Mouse (Mus musculus) olfactory bulb, adult 2 months (tissue): ENCODE results near the gene Hs3st3b1. TPM values are rescaled to one million over a fixed set of nuclear protein-coding genes. Genes with fewer than 3 reads are reported as not detected.

Experiments used
- H3K27ac ChIP-seq: fragments of 200-500 bp; 2 replicates; pipeline ENCODE4 v1.5.1; 2012; ENCODE audit warnings: low read depth, low read length; ENCODE audit not compliant: insufficient read depth
- H3K4me1 ChIP-seq: fragments of 200-500 bp; 2 replicates; pipeline ENCODE4 v1.6.1; 2012; ENCODE audit warnings: low read length; ENCODE audit not compliant: control insufficient read depth, insufficient read depth
- H3K4me3 ChIP-seq: fragments of 200-500 bp; 2 replicates; pipeline ENCODE4 v1.5.1; 2012; ENCODE audit warnings: mild to moderate bottlenecking, low read depth, low read length, moderate library complexity; ENCODE audit not compliant: insufficient read depth
- CTCF ChIP-seq: fragments of 200-500 bp; IDR thresholded peaks from 2 replicates; pipeline ENCODE4 v1.5.1; 2012; ENCODE audit warnings: low read depth, mild to moderate bottlenecking, low read length, moderate library complexity; ENCODE audit not compliant: insufficient read depth
- POLR2A ChIP-seq: fragments of 200-500 bp; IDR thresholded peaks from 2 replicates; pipeline ENCODE4 v1.6.1; 2012; ENCODE audit warnings: mild to moderate bottlenecking, low read depth, low read length, moderate library complexity; ENCODE audit not compliant: insufficient read depth
- WGBS: fragments of 180-500 bp; shearing (Covaris S2); methylation state at CpG from one replicate; pipeline ENCODE4 v1.1.7; 2018; 5-methylcytosine and 5-hydroxymethylcytosine counted together
- polyA plus RNA-seq: library from polyadenylated mRNA; stranded (reverse); fragments of >200 nt; gene quantifications from 2 replicates; pipeline ENCODE4 v1.2.4, GENCODE M21; 2012; ENCODE audit warnings: low replicate concordance; ENCODE audit not compliant: missing spikeins, insufficient read depth, insufficient read length

Hs3st3b1 gene
- polyA plus RNA-seq, 1 experiment, result not detected

- H3K27ac ChIP-seq, result no peak overlapping the region
- peaks cover 5% of the 10 kb centered on the region; the same call in 1 of the 2 replicates for H3K4me1 ChIP-seq
- no peak for TF ChIP-seq POLR2A
- TF ChIP-seq CTCF, result no peak
- H3K4me3 ChIP-seq, result no peak overlapping the region
- WGBS, result 57% methylated on average over 7 of the region's 7 CpGs
These were observed 34.7 kb upstream of the Hs3st3b1 start for GRCm38 (mm10) chr11:63956748-63957147.

- no peak overlapping the region for H3K4me3 ChIP-seq
- no peak overlapping the region for H3K27ac ChIP-seq
- H3K4me1 ChIP-seq, result peaks cover 5% of the 10 kb centered on the region; the same call in 1 of the 2 replicates
- WGBS, result 98% methylated on average over 2 of the region's 2 CpGs
- TF ChIP-seq POLR2A, result no peak
- TF ChIP-seq CTCF, result no peak
These were observed 31.8 kb upstream of the Hs3st3b1 start for GRCm38 (mm10) chr11:63953887-63954286.

DNA sequence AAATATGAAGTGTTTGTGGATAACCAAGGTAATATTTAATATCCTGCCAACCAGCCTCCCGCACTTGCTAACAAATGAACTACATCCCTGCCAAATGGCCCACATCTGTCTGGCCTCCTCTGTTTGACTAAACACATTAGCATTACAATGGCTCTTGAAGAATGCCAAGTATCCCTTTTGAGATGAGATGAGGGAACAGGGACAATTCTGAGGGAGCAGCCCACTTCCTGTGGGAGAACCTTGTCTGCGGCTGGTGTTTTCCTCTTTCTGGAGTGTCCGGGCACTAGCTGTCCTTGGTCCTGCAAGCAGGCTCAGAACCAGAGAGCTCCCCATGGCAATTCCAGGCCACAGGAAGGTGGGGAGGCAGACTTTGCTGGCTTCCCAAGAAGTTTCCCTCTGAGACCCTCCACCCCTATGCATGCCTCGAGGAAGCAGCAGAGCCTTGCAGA lies 30.7 kb upstream of the Hs3st3b1 start:
- WGBS, result 68% methylated on average over 4 of the region's 4 CpGs
- no peak overlapping the region for H3K4me3 ChIP-seq
- no peak overlapping the region for H3K27ac ChIP-seq
- peaks cover 5% of the 10 kb centered on the region; the same call in 1 of the 2 replicates for H3K4me1 ChIP-seq
- TF ChIP-seq POLR2A (no peak), CTCF (no peak)

- Histone ChIP-seq H3K4me3 (no peak overlapping the region), H3K27ac (no peak overlapping the region), H3K4me1 (peaks cover 5% of the 10 kb centered on the region; the same call in 1 of the 2 replicates)
- 25% methylated on average over 19 of the region's 19 CpGs for WGBS
- TF ChIP-seq POLR2A (no peak), CTCF (no peak)
These were observed 29.9 kb upstream of the Hs3st3b1 start for GRCm38 (mm10) chr11:63951831-63952631.

GRCm38 (mm10) chr11:63948371-63948770 lies 26.3 kb upstream of the Hs3st3b1 start:
- H3K4me1 ChIP-seq, result peaks cover 5% of the 10 kb centered on the region; the same call in 1 of the 2 replicates
- 95% methylated on average over 11 of the region's 11 CpGs for WGBS
- no peak overlapping the region for H3K27ac ChIP-seq
- no peak for TF ChIP-seq POLR2A
- no peak for TF ChIP-seq CTCF
- no peak overlapping the region for H3K4me3 ChIP-seq

DNA sequence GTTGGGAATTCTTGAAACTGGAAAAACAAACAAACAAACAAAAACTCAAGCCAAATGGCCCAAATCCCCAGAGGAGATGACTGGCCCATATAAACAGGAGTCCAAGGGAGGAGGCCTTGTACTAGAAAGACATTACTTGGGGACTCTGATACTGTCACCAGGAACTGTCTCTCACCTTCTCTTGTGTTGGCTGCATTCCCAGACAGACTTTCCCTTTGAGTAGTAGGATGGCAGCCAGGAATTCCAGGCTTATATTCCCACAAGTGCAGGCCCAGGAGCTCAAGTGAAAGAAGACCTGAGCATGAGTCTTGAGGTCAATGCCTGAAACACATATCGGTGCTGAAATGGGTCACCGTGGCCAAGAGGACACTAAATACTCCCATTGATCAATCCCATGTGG lies 24.9 kb upstream of the Hs3st3b1 start:
- Histone ChIP-seq H3K27ac (no peak overlapping the region), H3K4me1 (peaks cover 2% of the 10 kb centered on the region; the same call in 1 of the 2 replicates), H3K4me3 (no peak overlapping the region)
- WGBS, result 90% methylated on average over 2 of the region's 2 CpGs
- TF ChIP-seq POLR2A (no peak), CTCF (no peak)

- Histone ChIP-seq H3K4me1 (no peaks in the 10 kb centered on the region), H3K4me3 (no peak overlapping the region), H3K27ac (no peak overlapping the region)
- 87% methylated on average over 3 of the region's 3 CpGs for whole genome bisulfite sequencing
- TF ChIP-seq CTCF (no peak), POLR2A (no peak)
These were observed 21.9 kb upstream of the Hs3st3b1 start for GRCm38 (mm10) chr11:63943947-63944346.

- H3K27ac ChIP-seq, result no peak overlapping the region
- H3K4me3 ChIP-seq, result no peak overlapping the region
- TF ChIP-seq CTCF (no peak), POLR2A (no peak)
- no peaks in the 10 kb centered on the region for H3K4me1 ChIP-seq
- 95% methylated on average over 13 of the region's 13 CpGs for WGBS
These were observed 21.3 kb upstream of the Hs3st3b1 start for GRCm38 (mm10) chr11:63943268-63943890.

DNA sequence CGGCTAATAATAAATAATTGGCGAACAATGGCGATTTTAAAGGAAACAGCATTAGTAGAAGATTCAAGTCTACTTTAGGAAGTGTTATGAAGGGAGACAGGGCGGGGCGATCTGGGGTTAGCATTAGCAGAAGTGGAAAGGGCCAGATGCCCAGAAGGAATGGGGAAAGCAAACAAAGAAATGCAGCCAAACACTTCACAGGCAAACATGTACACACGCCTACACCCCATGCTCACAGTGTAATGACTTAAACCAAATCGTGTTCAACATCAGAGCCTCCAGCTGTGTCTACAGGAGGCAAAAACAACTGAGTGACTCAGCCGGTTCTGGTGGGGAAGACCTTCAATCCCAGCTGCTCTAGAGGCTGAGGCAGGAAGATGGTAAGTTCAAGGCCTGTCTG lies 20.1 kb upstream of the Hs3st3b1 start:
- no peak overlapping the region for H3K4me3 ChIP-seq
- no peak overlapping the region for H3K27ac ChIP-seq
- no peak for TF ChIP-seq CTCF
- no peak for TF ChIP-seq POLR2A
- WGBS, result 74% methylated on average over 8 of the region's 8 CpGs
- no peaks in the 10 kb centered on the region for H3K4me1 ChIP-seq
